Mouse (Mus musculus): Measurements from ENCODE around the gene Mob1b.

DNA sequence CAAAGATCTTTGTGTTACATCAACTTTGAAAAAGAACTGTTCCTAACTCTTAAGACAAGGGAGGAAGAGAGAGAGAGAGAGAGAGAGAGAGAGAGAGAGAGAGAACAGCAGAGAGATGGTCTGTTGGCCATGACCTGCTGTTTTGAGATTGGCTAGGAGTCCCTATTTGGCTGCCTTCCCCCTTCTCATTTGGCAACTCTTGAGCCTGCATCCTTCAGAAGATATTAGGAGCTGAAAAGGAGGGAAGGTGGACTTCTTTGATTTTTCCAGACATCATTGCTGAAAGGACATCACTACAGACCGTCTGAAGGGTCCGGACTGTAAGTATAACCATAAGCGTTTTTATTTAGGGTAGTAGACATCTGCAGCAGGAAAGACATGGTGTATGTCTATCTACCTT, 73.0 kb downstream of the Mob1b start:
- TF ChIP-seq POLR2AphosphoS2 (IDR thresholded peaks at IDR 0.05; ENCODE audit: insufficient read length, low read depth): no peak
- TF ChIP-seq MYOG (IDR thresholded peaks at IDR 0.05; ENCODE audit: control insufficient read depth in 1 of 3, insufficient read depth in 1 of 3, insufficient read length in 2 of 3, low read depth in 2 of 3): no peak
- TF ChIP-seq POLR2A (IDR thresholded peaks at IDR 0.05; ENCODE audit: insufficient read length, low read depth): no peak
- no peak for TF ChIP-seq SRF (IDR thresholded peaks at IDR 0.05; ENCODE audit: control insufficient read depth, insufficient read length, low read depth)
- no peak for TF ChIP-seq MAX (IDR thresholded peaks at IDR 0.05; ENCODE audit: low read depth)
- no peak for TF ChIP-seq CEBPB (IDR thresholded peaks at IDR 0.05; ENCODE audit: insufficient read depth, poor library complexity, severe bottlenecking)
- no peak for TF ChIP-seq REST (IDR thresholded peaks at IDR 0.05; ENCODE audit: insufficient read depth, insufficient read length)
- no peak for TF ChIP-seq TCF12 (IDR thresholded peaks at IDR 0.05; ENCODE audit: insufficient read depth, poor library complexity, severe bottlenecking)
- no peak for TF ChIP-seq USF1 (IDR thresholded peaks at IDR 0.05; ENCODE audit: low read depth)

All from myocyte (in vitro differentiated cells).